Mouse (Mus musculus) adrenal gland, adult (tissue): ENCODE data around the gene Pofut2.

Experiments used
- DNase-seq, 2 experiments: peaks; one replicate each; pipeline ENCODE4 v3.0.0; 2022 to 2023; ENCODE audit warnings: low spot score in 1 of 2; ENCODE audit not compliant: inconsistent age in 2 of 2

The Pofut2 gene

DNA sequence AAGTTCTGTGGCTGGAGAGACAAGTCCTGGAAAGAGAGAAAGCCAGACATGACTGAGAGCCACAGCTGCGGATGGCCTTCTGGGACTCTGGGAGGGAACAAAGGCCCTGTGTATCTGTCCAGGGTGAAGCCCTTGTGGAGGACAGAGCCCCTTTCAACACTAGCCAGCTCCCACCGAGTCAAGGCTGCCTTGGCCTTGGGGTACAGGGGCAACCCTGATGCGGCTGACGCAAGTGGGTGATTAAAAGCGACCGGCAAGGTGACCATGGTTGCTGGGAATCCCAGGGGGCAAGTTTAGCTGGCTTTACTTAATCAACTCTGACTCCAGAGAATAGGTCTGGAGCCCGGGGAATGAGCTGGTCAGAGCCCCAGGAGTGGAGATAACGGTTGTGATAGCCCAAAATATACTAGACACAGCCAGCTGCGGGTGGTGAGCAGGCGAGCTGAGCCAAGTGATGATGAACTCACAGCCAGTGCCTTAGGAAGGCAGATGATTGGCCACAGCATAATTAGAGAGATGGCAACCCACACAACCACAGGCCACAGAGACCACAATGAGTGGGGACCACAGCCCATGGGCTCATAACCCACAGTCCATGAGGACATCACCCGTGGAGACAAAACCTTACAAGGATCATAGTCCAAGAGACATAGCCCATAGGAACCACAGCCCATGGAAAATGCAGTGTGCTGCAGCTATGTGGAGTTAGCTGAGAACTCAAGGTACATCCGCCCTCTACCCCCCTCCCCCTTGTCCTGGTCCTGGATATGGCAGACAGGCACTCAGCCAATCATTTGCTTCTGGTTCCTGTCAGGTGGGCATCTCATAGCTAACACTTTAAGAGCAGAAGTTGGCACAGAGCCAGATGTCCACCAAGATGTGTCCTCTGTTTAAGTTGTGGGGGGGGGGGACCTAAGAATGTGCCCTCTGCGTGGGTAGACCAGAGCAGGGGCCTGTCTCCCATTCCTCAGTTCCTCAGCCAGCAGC lies 29.1 kb upstream of the Pofut2 start:
- peak; percentile 86 to 95 for DNase-seq

DNA sequence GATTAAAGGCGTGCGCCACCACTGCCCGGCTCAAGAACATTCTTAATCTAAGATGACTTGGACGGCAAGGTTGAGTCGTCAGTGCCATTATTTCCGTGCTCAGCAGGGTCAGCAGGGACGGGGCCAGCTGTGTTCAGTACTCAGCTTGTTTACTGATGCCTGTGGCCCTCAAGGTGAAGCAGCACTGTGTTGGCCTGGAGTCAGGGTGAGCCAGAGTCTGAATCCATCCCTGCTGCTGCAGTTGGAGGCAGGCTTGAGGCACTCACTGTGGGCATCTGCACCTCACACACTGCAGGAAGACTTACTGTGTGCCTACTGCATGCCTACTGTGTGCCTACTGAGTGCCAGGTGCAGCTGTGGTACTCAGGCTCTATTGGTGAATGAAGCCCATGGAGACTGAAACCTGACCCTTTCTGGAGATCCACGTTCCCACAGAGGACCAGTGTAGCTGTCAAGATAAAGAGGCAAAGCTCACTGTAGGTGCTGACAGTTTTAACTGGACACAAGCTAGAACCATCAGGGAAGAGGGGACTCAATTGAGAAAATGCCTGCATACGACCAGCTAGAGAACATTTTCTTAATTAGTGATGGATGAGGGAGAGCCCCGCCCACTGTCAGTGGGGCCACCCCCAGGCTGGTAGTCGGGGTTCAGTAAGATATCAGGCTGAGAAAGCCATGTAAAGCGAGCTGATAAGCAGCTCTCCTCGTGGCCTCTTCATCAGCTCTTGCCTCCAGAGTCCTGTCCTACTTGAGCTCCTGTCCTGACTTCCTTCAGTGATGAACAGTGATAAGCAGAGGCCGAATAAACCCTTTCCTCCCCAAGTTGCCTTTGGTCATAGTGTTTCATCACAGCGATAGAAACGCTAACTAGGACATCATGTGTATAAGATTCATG lies 26.9 kb upstream of the Pofut2 start:
- DNase-seq, result no peak

DNA sequence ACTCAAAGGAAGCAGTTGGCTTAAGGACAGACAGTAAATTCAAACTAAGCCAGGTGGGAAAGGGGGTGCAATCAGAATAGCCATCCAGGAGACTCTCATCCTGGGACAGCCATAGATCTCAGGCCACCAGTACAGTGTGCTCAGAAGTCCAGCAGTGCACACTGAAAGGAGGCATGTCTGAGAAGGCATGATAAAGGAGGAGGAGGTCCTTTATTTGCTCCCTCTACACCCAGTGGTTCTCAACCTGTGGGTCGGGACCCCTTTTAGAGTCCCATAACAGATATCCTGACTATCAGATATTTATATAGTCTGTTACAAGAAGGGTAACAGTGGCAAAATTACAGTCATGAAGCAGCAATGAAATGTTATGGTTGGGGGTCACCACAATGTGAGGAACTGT lies 25.8 kb upstream of the Pofut2 start:
- no peak for DNase-seq

GRCm38 (mm10) chr10:77234991-77235616 lies 23.9 kb upstream of the Pofut2 start:
- no peak for DNase-seq

GRCm38 (mm10) chr10:77237795-77238580 lies 21.0 kb upstream of the Pofut2 start:
- DNase-seq, result no peak

DNA sequence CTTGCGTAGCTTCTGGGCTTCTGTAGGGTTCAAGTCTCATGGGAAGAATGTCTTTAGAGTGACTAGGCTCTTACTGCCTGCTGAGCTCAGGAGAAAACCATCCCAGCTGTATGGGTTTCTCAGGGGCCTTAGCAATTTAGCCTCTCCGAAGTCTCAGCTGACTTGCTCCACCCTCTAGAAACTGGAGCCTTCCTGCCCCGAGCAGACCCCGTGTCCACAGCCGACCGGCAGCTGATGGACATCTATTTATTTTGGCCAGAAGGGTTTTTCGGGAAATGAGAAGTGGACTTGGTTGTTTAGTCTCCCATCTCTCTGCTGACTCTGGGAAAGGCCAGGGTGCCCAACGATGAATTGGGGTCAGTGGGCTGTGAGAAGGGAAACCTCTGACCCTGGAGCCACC lies 18.3 kb upstream of the Pofut2 start:
- peak in 1 of 2 experiments; percentile 21 for DNase-seq

GRCm38 (mm10) chr10:77242396-77242795 lies 16.6 kb upstream of the Pofut2 start:
- DNase-seq, result no peak

DNA sequence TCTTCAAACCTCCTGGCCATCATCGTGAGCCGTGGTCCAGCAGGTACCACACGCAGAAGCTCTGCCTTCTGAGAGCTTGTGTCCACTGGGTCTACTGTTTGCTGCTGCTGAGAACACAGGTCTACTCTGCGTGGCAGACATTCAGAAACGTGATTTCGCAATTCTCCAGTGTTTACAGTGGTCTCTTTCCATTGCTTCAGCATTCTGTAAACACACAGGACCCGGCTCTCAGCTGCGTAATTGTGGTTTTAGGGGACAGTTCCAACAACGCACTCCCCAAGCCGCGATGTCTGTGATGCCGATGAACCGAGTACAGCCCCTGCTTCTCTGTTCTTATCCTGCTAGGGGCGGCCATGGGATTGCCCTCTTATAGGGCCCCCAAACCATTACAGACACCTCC lies 16.1 kb upstream of the Pofut2 start:
- DNase-seq, result no peak

GRCm38 (mm10) chr10:77243572-77244161 lies 15.4 kb upstream of the Pofut2 start:
- DNase-seq, result peak; percentile 24 to 53

DNA sequence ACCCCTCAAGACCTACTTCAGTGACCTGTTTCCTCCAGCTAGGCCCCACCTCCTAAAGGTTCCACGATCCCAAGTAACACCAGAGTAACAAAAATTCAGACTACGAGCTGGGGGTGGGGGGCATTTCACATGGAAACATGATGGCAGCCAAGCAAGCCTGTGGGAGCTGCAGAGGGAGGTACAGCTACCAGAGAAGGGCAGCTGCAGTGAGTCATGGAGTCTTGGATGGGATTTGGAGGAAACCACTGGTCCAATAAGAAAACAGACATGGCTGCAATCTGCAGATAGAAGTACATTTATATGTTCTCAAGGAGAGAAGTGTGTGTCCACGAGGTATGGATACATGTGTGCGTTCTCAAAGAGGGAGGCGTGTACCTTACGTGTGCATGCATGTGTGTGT lies 14.2 kb upstream of the Pofut2 start:
- no peak for DNase-seq

- DNase-seq, result no peak
Measured at GRCm38 (mm10) chr10:77247048-77247447, 12.0 kb upstream of the Pofut2 start.

DNA sequence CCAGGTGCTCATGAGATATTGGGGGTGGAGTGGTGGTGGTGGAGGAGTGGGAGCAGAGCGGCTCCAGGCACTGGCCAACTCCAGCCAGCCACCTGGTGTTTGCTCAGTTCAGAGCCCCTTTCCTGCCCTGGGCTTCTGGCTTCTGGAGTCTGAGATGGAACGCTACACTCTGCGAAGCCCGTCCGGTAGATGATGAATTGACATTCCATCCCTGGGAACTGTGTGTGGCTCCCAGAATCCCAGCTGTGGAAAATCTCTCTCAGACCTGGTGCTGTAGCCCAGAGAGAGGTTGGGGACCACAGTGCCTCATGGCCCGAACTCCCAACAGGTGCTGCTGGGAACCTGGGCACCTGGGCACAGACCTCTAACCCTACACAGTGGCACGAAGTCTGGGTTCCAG lies 11.3 kb upstream of the Pofut2 start:
- peak; percentile 26 to 55 for DNase-seq

DNA sequence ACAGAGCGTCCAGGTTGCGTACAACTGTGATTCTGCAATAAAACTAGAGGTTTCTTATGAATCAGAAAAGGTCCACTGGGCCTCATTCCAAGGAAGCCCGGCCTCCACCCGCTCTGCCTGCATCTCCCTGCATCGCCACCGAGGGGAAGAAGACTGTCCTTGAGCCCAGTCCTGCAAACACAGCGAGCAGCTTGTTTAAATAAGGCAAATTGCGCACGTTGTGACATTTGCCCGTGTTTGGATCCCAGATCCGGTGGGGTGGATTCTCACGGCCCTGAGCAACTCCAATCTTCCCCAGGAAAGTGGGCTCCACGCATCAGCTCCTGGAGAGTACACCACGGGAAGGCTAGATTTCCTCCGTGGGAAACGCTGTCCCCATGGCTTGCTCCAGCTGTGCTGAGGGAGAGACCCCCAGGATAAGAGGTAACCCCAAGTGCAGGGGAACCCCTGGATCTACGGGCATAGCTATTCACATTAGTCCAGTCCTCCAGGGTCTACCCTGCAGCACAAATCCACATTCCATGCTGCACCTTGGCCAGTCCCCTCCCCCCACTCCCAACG lies 7.7 kb upstream of the Pofut2 start:
- peak; percentile 90 to 95 for DNase-seq

DNA sequence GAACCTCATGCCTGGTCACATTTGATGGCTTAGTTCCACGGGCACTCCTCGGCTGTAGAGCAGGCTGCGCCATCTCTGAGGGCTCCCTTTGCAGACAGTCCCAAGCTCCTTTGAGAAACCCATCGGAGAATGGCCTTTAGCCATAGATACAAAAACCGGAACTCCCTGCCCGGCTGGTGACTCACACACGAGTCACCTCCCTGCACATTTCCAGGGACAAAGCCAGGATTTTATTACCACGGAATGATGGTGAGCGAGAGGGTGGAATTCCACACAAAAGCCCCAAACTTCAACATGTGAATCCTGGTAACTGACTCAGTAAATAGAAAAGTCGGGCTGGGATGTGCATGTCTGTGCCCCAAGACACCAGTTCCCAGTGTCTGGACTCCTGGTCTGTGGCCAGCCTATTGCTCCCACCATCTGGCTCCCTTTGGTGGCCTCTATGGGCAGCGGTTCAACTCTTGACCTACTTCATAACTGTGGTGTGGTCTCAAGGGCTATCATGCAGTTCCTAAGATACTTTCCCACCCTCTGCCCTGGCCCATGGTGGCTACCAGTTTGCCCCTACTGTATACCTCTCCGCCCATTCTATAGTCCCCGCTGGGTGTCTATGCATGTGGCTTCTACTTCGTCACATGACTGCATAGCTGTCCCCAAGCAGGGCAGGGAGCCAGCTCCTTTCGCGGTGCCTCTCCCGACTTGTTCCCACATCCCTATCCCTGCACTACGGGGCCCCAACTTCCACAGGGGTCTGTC lies 7.1 kb upstream of the Pofut2 start:
- peak; percentile 89 to 95 for DNase-seq

- DNase-seq, result peak; percentile 84 to 96
Measured at GRCm38 (mm10) chr10:77252790-77253189, 6.2 kb upstream of the Pofut2 start.

DNA sequence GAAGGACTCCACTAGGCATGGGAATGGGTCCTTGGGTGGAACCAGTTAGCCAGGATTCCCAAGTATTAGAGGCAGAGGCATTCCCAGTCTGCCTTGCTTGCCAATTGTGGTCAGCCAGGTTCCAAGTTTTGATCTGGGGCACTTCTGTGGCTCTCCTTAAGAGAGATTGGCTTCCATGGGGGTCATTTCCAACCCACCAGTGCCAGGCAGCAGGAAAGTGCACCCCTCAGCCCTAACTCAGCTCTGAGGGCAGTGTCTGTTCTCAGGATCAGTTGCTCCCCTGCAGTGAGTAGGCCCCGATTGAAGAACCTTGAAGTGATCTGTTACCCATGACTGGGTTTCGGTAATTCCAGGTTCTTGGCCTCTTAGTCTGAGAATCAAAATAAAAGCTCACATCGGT lies 3.8 kb upstream of the Pofut2 start:
- no peak for DNase-seq

DNA sequence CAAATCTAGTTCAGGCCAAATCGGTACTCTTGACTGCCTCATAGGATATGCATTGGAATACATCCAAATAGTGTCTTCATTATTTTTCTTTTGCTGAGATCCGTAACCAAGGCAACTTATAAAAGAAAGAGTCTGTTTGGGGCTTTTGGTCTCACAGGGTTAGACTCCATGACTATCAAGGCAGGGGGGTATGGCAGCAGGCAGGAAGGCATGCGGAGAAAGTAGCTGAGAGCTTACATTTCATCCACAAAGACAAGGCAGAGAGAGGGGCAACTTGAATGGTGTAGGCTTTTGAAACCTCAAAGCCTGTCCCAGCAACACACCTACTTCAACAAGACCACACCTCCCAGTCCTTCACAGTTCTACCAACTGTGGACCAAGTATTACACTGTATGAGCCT lies 3.3 kb upstream of the Pofut2 start:
- DNase-seq, result no peak

- no peak for DNase-seq
Measured at GRCm38 (mm10) chr10:77258041-77258590, 902 bp upstream of the Pofut2 start.
